Mouse (Mus musculus): ENCODE data around the gene Rap2a.

DNA sequence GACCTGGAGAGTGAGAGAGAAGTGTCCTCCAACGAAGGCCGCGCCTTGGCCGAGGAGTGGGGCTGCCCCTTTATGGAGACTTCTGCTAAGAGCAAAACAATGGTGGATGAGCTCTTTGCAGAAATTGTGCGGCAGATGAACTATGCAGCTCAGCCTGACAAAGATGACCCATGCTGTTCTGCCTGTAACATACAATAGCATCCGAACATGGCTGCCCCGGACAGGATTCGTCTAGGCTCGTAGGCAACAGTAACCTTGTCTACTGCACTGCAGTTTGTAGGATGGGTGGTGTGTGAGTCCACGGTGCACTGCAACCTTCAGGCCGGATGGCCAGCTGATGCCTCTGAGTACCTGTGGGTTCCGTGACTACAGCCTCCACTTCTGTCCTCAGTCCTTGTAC, 25.4 kb downstream of the Rap2a start:
- TF ChIP-seq CTCF (IDR thresholded peaks at IDR 0.05; ENCODE audit: low read depth): no peak
- no peak for TF ChIP-seq EP300 (IDR thresholded peaks at IDR 0.05; ENCODE audit: low read depth)

Measured in heart, postnatal 0 days (tissue).